Mouse (Mus musculus) forebrain, embryonic 14.5 days (tissue): Measurements from ENCODE around the gene Olfr1410. TPM values are rescaled to one million over a fixed set of nuclear protein-coding genes. Genes with fewer than 3 reads are reported as not detected.
A peak's percentile ranks its signal among the peaks of the same experiment; 100 is the strongest.

Experiments
- ATAC-seq: fragments of 200-750 bp; cut with Nextera tagmentation; 2 replicates; pipeline ENCODE4 v1.8.0; 2017; ENCODE audit warnings: mild to moderate bottlenecking, moderate library complexity
- DNase-seq: peaks from one replicate; pipeline ENCODE4 v3.0.0-alpha.2; 2015; ENCODE audit warnings: low spot score
- H3K27ac ChIP-seq: fragments of 300-500 bp; sonication (generic); 2 replicates; pipeline ENCODE4 v1.5.1; 2014; ENCODE audit warnings: low read depth, mild to moderate bottlenecking, control low read depth, low read length, moderate library complexity
- H3K27me3 ChIP-seq: fragments of 300-500 bp; sonication (generic); replicated peaks from 2 replicates; pipeline ENCODE4 v1.6.1; 2014; ENCODE audit warnings: low read length, control low read depth, mixed read lengths; ENCODE audit not compliant: control insufficient read depth, insufficient read depth
- H3K36me3 ChIP-seq: fragments of 300-500 bp; sonication (generic); 2 replicates; pipeline ENCODE4 v1.6.1; 2014; ENCODE audit warnings: low read length, control low read depth; ENCODE audit not compliant: control insufficient read depth, insufficient read depth
- H3K4me1 ChIP-seq: fragments of 300-500 bp; sonication (generic); 2 replicates; pipeline ENCODE4 v1.6.1; 2014; ENCODE audit warnings: antibody characterized with exemption, low read length, control low read depth; ENCODE audit not compliant: control insufficient read depth, insufficient read depth
- H3K4me2 ChIP-seq: fragments of 300-500 bp; sonication (generic); 2 replicates; pipeline ENCODE4 v1.6.1; 2014; ENCODE audit warnings: mild to moderate bottlenecking, control low read depth, low read length
- H3K4me3 ChIP-seq: fragments of 300-500 bp; sonication (generic); 2 replicates; pipeline ENCODE4 v1.5.1; 2014; ENCODE audit warnings: low read depth, low read length, control low read depth
- H3K9ac ChIP-seq: fragments of 300-500 bp; sonication (generic); 2 replicates; pipeline ENCODE4 v1.6.1; 2014; ENCODE audit warnings: mild to moderate bottlenecking, low read length, control low read depth, moderate library complexity
- H3K9me3 ChIP-seq: fragments of 300-500 bp; sonication (generic); replicated peaks from 2 replicates; pipeline ENCODE4 v1.6.1; 2016; ENCODE audit warnings: low read length, control low read depth, mixed read lengths; ENCODE audit not compliant: control insufficient read depth
- WGBS: fragments of 180-500 bp; shearing (Covaris S2); extraction: QIAGEN DNeasy Blood & Tissue Kit; methylation state at CpG from one replicate; pipeline ENCODE4 v1.1.7; 2014; 5-methylcytosine and 5-hydroxymethylcytosine counted together
- polyA plus RNA-seq: library from polyadenylated mRNA; unstranded; fragments of >200 nt; fragmentation: Nextera tagmentation; extraction: Ambion mirVana; gene quantifications from 2 replicates; pipeline ENCODE4 v1.2.1, GENCODE M21; 2014

Gene Olfr1410
- polyA plus RNA-seq, 1 experiment from 2014 or later = not detected

GRCm38 (mm10) chr1:92646111-92646510, 40.5 kb downstream of the Olfr1410 start:
- no peak overlapping the region for H3K4me2 ChIP-seq
- DNase-seq (no peak), ATAC-seq (no peak)
- H3K27ac ChIP-seq = no peak overlapping the region
- H3K4me1 ChIP-seq = peaks cover 7% of the 10 kb centered on the region; the same call in 1 of the 2 replicates
- H3K27me3 ChIP-seq = no peaks in the 10 kb centered on the region
- H3K36me3 ChIP-seq = no peaks in the 10 kb centered on the region
- no peak overlapping the region for H3K9ac ChIP-seq
- WGBS = 45% methylated on average over 2 of the region's 2 CpGs
- no peak overlapping the region for H3K4me3 ChIP-seq
- no peaks in the 10 kb centered on the region for H3K9me3 ChIP-seq

GRCm38 (mm10) chr1:92646601-92647000, 41.0 kb downstream of the Olfr1410 start:
- DNase-seq (no peak), ATAC-seq (no peak)
- no peak overlapping the region for H3K9ac ChIP-seq
- peaks cover 5% of the 10 kb centered on the region; the same call in 1 of the 2 replicates for H3K4me1 ChIP-seq
- no peaks in the 10 kb centered on the region for H3K27me3 ChIP-seq
- WGBS = 90% methylated on average over 7 of the region's 7 CpGs
- no peak overlapping the region for H3K4me3 ChIP-seq
- H3K27ac ChIP-seq = no peak overlapping the region
- H3K9me3 ChIP-seq = no peaks in the 10 kb centered on the region
- H3K36me3 ChIP-seq = no peaks in the 10 kb centered on the region
- no peak overlapping the region for H3K4me2 ChIP-seq

- H3K27ac ChIP-seq = no peak overlapping the region
- DNase-seq (no peak), ATAC-seq (no peak)
- H3K36me3 ChIP-seq = no peaks in the 10 kb centered on the region
- 67% methylated on average over 4 of the region's 4 CpGs for WGBS
- peaks cover 4% of the 10 kb centered on the region for H3K4me1 ChIP-seq
- no peak overlapping the region for H3K4me3 ChIP-seq
- no peaks in the 10 kb centered on the region for H3K27me3 ChIP-seq
- no peak overlapping the region for H3K9ac ChIP-seq
- no peak overlapping the region for H3K4me2 ChIP-seq
- no peaks in the 10 kb centered on the region for H3K9me3 ChIP-seq
These were observed 41.4 kb downstream of the Olfr1410 start for GRCm38 (mm10) chr1:92647026-92647425.

- no peak overlapping the region for H3K9ac ChIP-seq
- H3K36me3 ChIP-seq = no peaks in the 10 kb centered on the region
- 4% methylated on average over 8 of the region's 8 CpGs for WGBS
- H3K4me2 ChIP-seq = no peak overlapping the region
- H3K27ac ChIP-seq = no peak overlapping the region
- no peaks in the 10 kb centered on the region; the same call in 1 of the 2 replicates for H3K4me1 ChIP-seq
- no peak overlapping the region for H3K4me3 ChIP-seq
- DNase-seq = peak; percentile 85
- H3K27me3 ChIP-seq = no peaks in the 10 kb centered on the region
- H3K9me3 ChIP-seq = no peaks in the 10 kb centered on the region
- ATAC-seq = peak; percentile 73
These were observed 42.2 kb downstream of the Olfr1410 start for GRCm38 (mm10) chr1:92647752-92648151.

GRCm38 (mm10) chr1:92648197-92648596, 42.6 kb downstream of the Olfr1410 start:
- Histone ChIP-seq H3K4me1 (no peaks in the 10 kb centered on the region; the same call in 1 of the 2 replicates), H3K9me3 (no peaks in the 10 kb centered on the region), H3K4me2 (no peak overlapping the region), H3K4me3 (no peak overlapping the region), H3K36me3 (no peaks in the 10 kb centered on the region), H3K9ac (no peak overlapping the region), H3K27me3 (no peaks in the 10 kb centered on the region), H3K27ac (no peak overlapping the region)
- WGBS = 56% methylated on average over 10 of the region's 10 CpGs
- 0 out of 2 replicates have a peak, but pooled peaks have one; percentile 33 for ATAC-seq
- peak; percentile 5 for DNase-seq

GRCm38 (mm10) chr1:92648673-92649072, 43.1 kb downstream of the Olfr1410 start, which contains the start of gene Otos:
Gene Otos (minus strand): TSS chr1:92648841.
- Histone ChIP-seq H3K9ac (no peak within 1 kb of the TSS), H3K4me2 (no peak within 1 kb of the TSS), H3K9me3 (no peaks in the 10 kb centered on the region), H3K4me1 (no peaks in the 10 kb centered on the region; the same call in 1 of the 2 replicates), H3K27me3 (no peaks in the 10 kb centered on the region), H3K36me3 (no peaks in the 10 kb centered on the region), H3K4me3 (no peak within 1 kb of the TSS), H3K27ac (no peak within 1 kb of the TSS)
- DNase-seq = peak; percentile 79
- ATAC-seq = peak; percentile 67
- 26% methylated on average over 8 of the region's 8 CpGs for WGBS

- Histone ChIP-seq H3K27me3 (no peaks in the 10 kb centered on the region), H3K9ac (peak overlapping the region; percentile 22; the same call in 1 of the 2 replicates), H3K9me3 (no peaks in the 10 kb centered on the region), H3K4me3 (no peak overlapping the region), H3K4me2 (no peak overlapping the region), H3K27ac (no peak overlapping the region), H3K4me1 (no peaks in the 10 kb centered on the region; the same call in 1 of the 2 replicates), H3K36me3 (no peaks in the 10 kb centered on the region)
- ATAC-seq = no peak
- peak; percentile 3 for DNase-seq
- 56% methylated on average over 3 of the region's 3 CpGs for WGBS
These were observed 45.9 kb downstream of the Olfr1410 start for GRCm38 (mm10) chr1:92651467-92651866.

- WGBS = 90% methylated on average over 3 of the region's 3 CpGs
- DNase-seq = no peak
These were observed 47.6 kb downstream of the Olfr1410 start for GRCm38 (mm10) chr1:92653179-92653578.

GRCm38 (mm10) chr1:92654676-92655075, 49.1 kb downstream of the Olfr1410 start:
- whole genome bisulfite sequencing = 78% methylated on average over 2 of the region's 2 CpGs
- H3K36me3 ChIP-seq = no peaks in the 10 kb centered on the region
- ATAC-seq = no peak

More at GRCm38 (mm10) chr1:92653179-92653578, 47.6 kb downstream of the Olfr1410 start:
- Histone ChIP-seq H3K9ac (no peak overlapping the region), H3K36me3 (no peaks in the 10 kb centered on the region), H3K9me3 (no peaks in the 10 kb centered on the region), H3K4me1 (no peaks in the 10 kb centered on the region; the same call in 1 of the 2 replicates), H3K27me3 (no peaks in the 10 kb centered on the region), H3K4me3 (no peak overlapping the region), H3K27ac (no peak overlapping the region), H3K4me2 (no peak overlapping the region)
- no peak for ATAC-seq

More at GRCm38 (mm10) chr1:92654676-92655075, 49.1 kb downstream of the Olfr1410 start:
- Histone ChIP-seq H3K9ac (no peak overlapping the region), H3K27ac (no peak overlapping the region), H3K4me1 (no peaks in the 10 kb centered on the region; the same call in 1 of the 2 replicates), H3K9me3 (no peaks in the 10 kb centered on the region), H3K4me3 (no peak overlapping the region), H3K4me2 (no peak overlapping the region), H3K27me3 (no peaks in the 10 kb centered on the region)
- no peak for DNase-seq
